In the genomic region with DNA sequence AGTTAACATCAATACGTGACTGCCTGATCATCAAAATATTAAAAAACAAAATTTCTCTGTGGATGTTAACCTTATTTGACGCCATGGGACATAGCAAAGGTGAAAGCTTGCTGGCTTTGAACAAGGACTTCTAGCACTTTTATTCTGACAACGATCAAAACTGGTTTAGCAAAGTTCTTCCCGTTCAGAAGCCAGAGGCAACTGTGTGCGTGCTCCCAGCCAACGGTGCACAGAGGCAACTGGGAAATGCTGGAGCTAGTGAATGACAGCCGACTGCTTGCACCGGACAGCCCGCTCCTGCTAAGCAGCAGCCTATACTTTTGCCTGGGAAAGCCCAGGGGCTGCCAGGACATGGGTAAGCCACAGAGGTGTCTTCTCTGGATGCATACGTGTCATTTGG, we compare ENCODE assay signal across 18 mouse cellular contexts.
"Had no signal": no experiment of that assay in that cellular context is flagged by ENCODE, and none has a peak within 500 bp of the region (broad histone marks: within the 10 kb centered on the region; RNA-seq: fewer than 3 reads in every experiment).

No protein-coding gene starts in this region.

- H3K27ac ChIP-seq: lung, embryonic 15.5 days; macrophage; midbrain, embryonic 13.5 days; midbrain, embryonic 15.5 days; neural tube, embryonic 12.5 days; stomach, embryonic 15.5 days; stomach, postnatal 0 days had no signal

- H3K9ac ChIP-seq: liver, postnatal 0 days; lung, embryonic 15.5 days; midbrain, embryonic 13.5 days; midbrain, embryonic 15.5 days; neural tube, embryonic 12.5 days; stomach, embryonic 15.5 days had no signal

- H3K4me1 ChIP-seq: lung, embryonic 15.5 days; midbrain, embryonic 13.5 days; midbrain, embryonic 15.5 days; neural tube, embryonic 12.5 days had no signal

- DNase-seq: liver, postnatal 0 days; lung, adult 2 months; lung, postnatal 14 days; lung, postnatal 36 days; right cerebral cortex, postnatal 14 days; thymus, adult 2 months; thymus, postnatal 14 days; thymus, postnatal 36 days had no signal

- H3K9me3 ChIP-seq: lung, embryonic 15.5 days; megakaryocyte, embryonic 14.5 days; midbrain, embryonic 13.5 days; midbrain, embryonic 15.5 days; neural tube, embryonic 12.5 days; stomach, embryonic 15.5 days had no signal

- H3K36me3 ChIP-seq: lung, embryonic 15.5 days; midbrain, embryonic 13.5 days; midbrain, embryonic 15.5 days; neural tube, embryonic 12.5 days; stomach, embryonic 15.5 days had no signal

- H3K4me3 ChIP-seq: lung, embryonic 15.5 days; megakaryocyte, embryonic 14.5 days; midbrain, embryonic 13.5 days; midbrain, embryonic 15.5 days; neural tube, embryonic 12.5 days; stomach, embryonic 15.5 days had no signal

- H3K4me2 ChIP-seq: lung, embryonic 15.5 days; midbrain, embryonic 11.5 days; midbrain, embryonic 13.5 days; midbrain, embryonic 15.5 days; neural tube, embryonic 12.5 days; stomach, embryonic 15.5 days had no signal

- ATAC-seq: liver, postnatal 0 days; lung, postnatal 0 days; midbrain, embryonic 13.5 days; midbrain, embryonic 15.5 days had no signal

- H3K27me3 ChIP-seq: lung, embryonic 15.5 days; midbrain, embryonic 13.5 days; midbrain, embryonic 15.5 days; neural tube, embryonic 12.5 days; stomach, embryonic 15.5 days had no signal
